Mouse (Mus musculus): ENCODE data around the gene Prr5l.

DNA sequence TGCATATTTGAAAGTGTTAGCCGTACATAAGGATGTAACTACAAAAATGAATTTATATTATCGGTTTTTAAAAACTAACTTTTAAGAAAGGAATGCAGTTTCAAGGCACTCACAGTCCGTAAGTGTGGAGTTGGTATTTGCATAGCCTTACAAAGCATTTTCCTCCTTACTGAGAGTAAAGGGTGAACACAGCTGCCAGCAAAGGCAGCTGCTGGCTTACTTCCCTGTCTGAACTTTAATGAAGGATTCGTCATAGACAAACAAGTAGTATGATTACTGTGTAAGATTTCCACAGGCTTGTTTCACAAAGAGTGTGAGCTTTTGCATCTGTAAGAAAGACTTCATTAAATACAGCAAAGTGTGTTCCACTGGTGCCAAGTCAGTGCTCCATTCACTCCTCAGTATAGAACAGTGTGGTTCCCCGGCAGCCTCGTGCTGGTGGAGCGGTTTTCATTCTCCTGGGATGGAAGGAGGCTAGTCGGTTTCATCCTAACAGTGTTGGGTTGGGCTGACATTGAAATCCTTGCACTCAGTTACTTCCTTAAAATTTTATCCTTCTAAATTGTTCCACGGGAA lies 192.5 kb downstream of the Prr5l start:
- TF ChIP-seq GATA1 (IDR thresholded peaks at IDR 0.05; ENCODE audit: low read length) (no peak), TAL1 (IDR thresholded peaks at IDR 0.05; ENCODE audit: low read length) (no peak)
